Mouse (Mus musculus) MEL-GATA-1-ER (cell line): ENCODE measurements at regions not wholly inside any gene's neighbourhood (a gene's known extent, or its start where the extent isn't known, plus 50 kb on each side); places are given as distances from the start of the nearest gene placed in this dataset.

Experiments used
- DNase-seq: peaks from one replicate; pipeline ENCODE4 v3.0.0-alpha.2; 2012; ENCODE audit warnings: low read depth; ENCODE audit errors: extremely low read depth

- no peak for DNase-seq
Measured at GRCm38 (mm10) chr14:64594021-64594561, 490.0 kb downstream of the Prss52 start.

GRCm38 (mm10) chr14:64594811-64595522 lies 490.9 kb downstream of the Prss52 start:
- no peak for DNase-seq

GRCm38 (mm10) chr14:64595523-64595889 lies 491.4 kb downstream of the Prss52 start:
- no peak for DNase-seq

- DNase-seq, result no peak
Measured at GRCm38 (mm10) chr14:64595891-64596290, 491.8 kb downstream of the Prss52 start.

GRCm38 (mm10) chr14:64597218-64597617 lies 493.1 kb downstream of the Prss52 start:
- DNase-seq, result no peak
